Mouse (Mus musculus): ENCODE data around the gene Wdr27. TPM values are rescaled to one million over a fixed set of nuclear protein-coding genes. Genes with fewer than 3 reads are reported as not detected.
"Not testable (repeated sequence)": the region's sequence is repeated elsewhere in the genome, so short reads cannot be mapped to it uniquely, and the experiment has no call there.

Gene Wdr27
- polyA plus RNA-seq, 1 experiment: 3.9 TPM

DNA sequence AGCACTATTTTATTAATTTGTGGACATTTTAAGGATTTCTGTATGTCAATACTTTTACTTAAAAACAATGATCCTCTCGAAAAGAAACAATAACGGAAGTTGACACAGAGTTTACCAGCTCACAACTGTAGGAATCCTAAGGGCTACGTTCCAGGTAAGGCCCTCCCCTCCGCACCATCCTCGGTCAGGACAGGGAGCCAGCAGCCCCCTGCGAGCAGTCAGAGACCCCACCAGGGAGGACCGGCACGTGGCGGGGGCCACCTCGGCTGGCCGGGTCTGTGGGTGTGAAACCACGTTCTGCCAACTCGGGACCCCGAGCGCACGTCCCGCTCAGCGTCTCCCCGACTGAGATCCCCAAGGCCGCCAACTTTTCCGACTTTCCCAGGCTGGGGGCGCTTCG is 17.6 kb upstream of the Wdr27 start:
- WGBS: under 1% methylated on average over 23 of the region's 23 CpGs
- peak overlapping the region; percentile 88 for H3K27ac ChIP-seq (ENCODE audit: control insufficient read depth, insufficient read depth, low read depth, low read length, poor library complexity)
- H3K4me3 ChIP-seq (replicated peaks; ENCODE audit: control insufficient read depth, low read depth, low read length): peak overlapping the region; percentile 98
- TF ChIP-seq CTCF (IDR thresholded peaks at IDR 0.05; ENCODE audit: control insufficient read depth, insufficient read depth, low read length) (no peak), POLR2A (IDR thresholded peaks at IDR 0.05; ENCODE audit: borderline replicate concordance, control insufficient read depth, low read depth, low read length) (no peak)
- no peaks in the 10 kb centered on the region; the same call in 1 of the 2 replicates for H3K4me1 ChIP-seq (ENCODE audit: control insufficient read depth, insufficient read depth, low read length)

DNA sequence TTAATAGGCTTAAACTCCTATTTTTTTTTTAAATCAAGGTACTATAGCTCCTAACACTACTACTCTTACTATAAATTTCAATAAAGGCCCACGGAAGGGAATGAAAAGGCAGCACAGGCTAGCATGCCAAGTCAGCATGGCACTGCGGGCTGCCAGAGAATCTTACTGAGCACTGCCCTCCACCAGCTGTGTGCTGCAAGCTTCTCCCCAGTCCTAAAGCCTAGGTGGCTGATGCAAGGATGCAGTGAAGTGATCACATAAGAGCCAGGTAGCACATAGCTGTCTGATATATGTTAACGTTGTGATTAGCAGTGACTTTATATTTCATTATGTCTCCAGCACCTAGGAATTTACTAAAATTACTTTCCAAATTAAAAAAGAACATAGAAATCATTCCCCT is 17.0 kb upstream of the Wdr27 start:
- Histone ChIP-seq H3K4me3 (replicated peaks; ENCODE audit: control insufficient read depth, low read depth, low read length) (peak overlapping the region; percentile 98), H3K4me1 (ENCODE audit: control insufficient read depth, insufficient read depth, low read length) (no peaks in the 10 kb centered on the region; the same call in 1 of the 2 replicates), H3K27ac (ENCODE audit: control insufficient read depth, insufficient read depth, low read depth, low read length, poor library complexity) (no peak overlapping the region)
- 19% methylated on average over 3 of the region's 3 CpGs for WGBS
- TF ChIP-seq CTCF (IDR thresholded peaks at IDR 0.05; ENCODE audit: control insufficient read depth, insufficient read depth, low read length): no peak
- TF ChIP-seq POLR2A (IDR thresholded peaks at IDR 0.05; ENCODE audit: borderline replicate concordance, control insufficient read depth, low read depth, low read length): no peak

DNA sequence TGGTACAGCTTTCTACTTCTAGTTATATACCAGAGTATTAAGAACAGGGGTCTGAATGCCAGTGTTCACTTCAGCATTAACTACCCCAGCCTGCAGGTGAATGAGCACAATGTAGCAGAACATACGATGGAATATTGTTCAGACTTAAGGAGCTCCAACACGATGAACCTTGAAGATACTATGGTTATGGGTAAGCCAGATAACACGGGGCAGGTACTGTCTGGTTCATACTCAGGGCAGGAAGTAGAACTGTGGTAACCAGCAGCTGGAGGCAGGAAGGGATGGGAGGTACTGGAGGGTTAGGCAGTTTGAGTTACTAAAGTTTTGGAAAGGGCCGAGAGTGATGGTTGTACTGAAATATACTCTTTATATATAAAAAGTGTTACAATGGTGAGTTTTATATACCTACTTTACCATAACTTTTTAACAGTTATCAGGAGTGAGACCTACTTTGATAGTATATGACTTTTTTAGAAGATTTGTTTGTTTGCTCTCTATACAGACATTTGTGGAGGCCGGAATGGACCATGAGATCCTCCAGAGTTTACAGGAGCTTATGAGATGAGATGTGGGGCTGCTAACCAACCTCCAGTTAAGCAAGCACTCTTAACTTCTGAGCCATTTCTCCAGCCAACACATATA is 15.8 kb upstream of the Wdr27 start:
- H3K27ac ChIP-seq (ENCODE audit: control insufficient read depth, insufficient read depth, low read depth, low read length, poor library complexity): no peak overlapping the region
- TF ChIP-seq CTCF (IDR thresholded peaks at IDR 0.05; ENCODE audit: control insufficient read depth, insufficient read depth, low read length) (no peak), POLR2A (IDR thresholded peaks at IDR 0.05; ENCODE audit: borderline replicate concordance, control insufficient read depth, low read depth, low read length) (no peak)
- WGBS: 49% methylated on average over 5 of the region's 5 CpGs
- no peak overlapping the region for H3K4me3 ChIP-seq (replicated peaks; ENCODE audit: control insufficient read depth, low read depth, low read length)
- no peaks in the 10 kb centered on the region; the same call in 1 of the 2 replicates for H3K4me1 ChIP-seq (ENCODE audit: control insufficient read depth, insufficient read depth, low read length)

- H3K4me3 ChIP-seq (replicated peaks; ENCODE audit: control insufficient read depth, low read depth, low read length): no peak overlapping the region
- TF ChIP-seq CTCF (IDR thresholded peaks at IDR 0.05; ENCODE audit: control insufficient read depth, insufficient read depth, low read length): no peak
- TF ChIP-seq POLR2A (IDR thresholded peaks at IDR 0.05; ENCODE audit: borderline replicate concordance, control insufficient read depth, low read depth, low read length): no peak
- 78% methylated on average over 8 of the region's 8 CpGs for WGBS
- H3K27ac ChIP-seq (ENCODE audit: control insufficient read depth, insufficient read depth, low read depth, low read length, poor library complexity): no peak overlapping the region
- H3K4me1 ChIP-seq (ENCODE audit: control insufficient read depth, insufficient read depth, low read length): no peaks in the 10 kb centered on the region
Observed at GRCm38 (mm10) chr17:14953452-14953851, 10.5 kb upstream of the Wdr27 start.

GRCm38 (mm10) chr17:14949161-14949827 is 6.3 kb upstream of the Wdr27 start:
- Histone ChIP-seq H3K4me1 (ENCODE audit: control insufficient read depth, insufficient read depth, low read length) (no peaks in the 10 kb centered on the region; the same call in 1 of the 2 replicates), H3K27ac (ENCODE audit: control insufficient read depth, insufficient read depth, low read depth, low read length, poor library complexity) (no peak overlapping the region), H3K4me3 (replicated peaks; ENCODE audit: control insufficient read depth, low read depth, low read length) (no peak overlapping the region)
- no peak for TF ChIP-seq POLR2A (IDR thresholded peaks at IDR 0.05; ENCODE audit: borderline replicate concordance, control insufficient read depth, low read depth, low read length)
- TF ChIP-seq CTCF (IDR thresholded peaks at IDR 0.05; ENCODE audit: control insufficient read depth, insufficient read depth, low read length): no peak
- 88% methylated on average over 7 of the region's 7 CpGs for WGBS

DNA sequence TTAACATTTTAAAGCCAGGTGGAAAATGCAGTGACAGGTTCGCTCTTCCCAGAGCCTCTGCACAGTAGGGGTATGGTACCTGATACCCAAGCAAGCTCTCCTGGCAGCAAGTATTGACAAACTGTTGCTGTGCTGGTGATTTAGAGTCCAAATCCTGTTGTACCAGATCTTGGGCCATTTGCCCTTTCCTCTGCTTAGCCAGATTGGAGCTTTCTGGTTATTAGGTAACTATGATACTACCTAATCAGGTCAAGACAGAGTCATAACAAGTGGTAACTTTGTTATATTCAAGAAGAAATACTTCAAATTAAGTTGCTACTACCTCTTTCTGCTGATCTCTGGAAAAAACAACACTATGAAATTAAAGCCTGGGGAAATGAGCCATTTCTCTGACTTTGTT is 1.6 kb upstream of the Wdr27 start:
- Histone ChIP-seq H3K27ac (ENCODE audit: control insufficient read depth, insufficient read depth, low read depth, low read length, poor library complexity) (no peak overlapping the region), H3K4me1 (ENCODE audit: control insufficient read depth, insufficient read depth, low read length) (no peaks in the 10 kb centered on the region; the same call in 1 of the 2 replicates), H3K4me3 (replicated peaks; ENCODE audit: control insufficient read depth, low read depth, low read length) (no peak overlapping the region)
- 94% methylated on average over 1 of the region's 1 CpGs for WGBS
- no peak for TF ChIP-seq CTCF (IDR thresholded peaks at IDR 0.05; ENCODE audit: control insufficient read depth, insufficient read depth, low read length)

GRCm38 (mm10) chr17:14943729-14944059 is 736 bp upstream of the Wdr27 start:
- Histone ChIP-seq H3K27ac (ENCODE audit: control insufficient read depth, insufficient read depth, low read depth, low read length, poor library complexity) (peak overlapping the region; percentile 69; the same call in 1 of the 2 replicates), H3K4me3 (replicated peaks; ENCODE audit: control insufficient read depth, low read depth, low read length) (peak overlapping the region; percentile 92), H3K4me1 (ENCODE audit: control insufficient read depth, insufficient read depth, low read length) (no peaks in the 10 kb centered on the region; the same call in 1 of the 2 replicates)
- WGBS: 14% methylated on average over 16 of the region's 16 CpGs
- TF ChIP-seq CTCF (IDR thresholded peaks at IDR 0.05; ENCODE audit: control insufficient read depth, insufficient read depth, low read length): no peak
- no peak for TF ChIP-seq POLR2A (IDR thresholded peaks at IDR 0.05; ENCODE audit: borderline replicate concordance, control insufficient read depth, low read depth, low read length)

- not testable (repeated sequence) for H3K4me3 ChIP-seq (replicated peaks; ENCODE audit: control insufficient read depth, low read depth, low read length); H3K4me1 ChIP-seq (ENCODE audit: control insufficient read depth, insufficient read depth, low read length); H3K27ac ChIP-seq (ENCODE audit: control insufficient read depth, insufficient read depth, low read depth, low read length, poor library complexity)
- 70% methylated on average over 6 of the region's 6 CpGs for WGBS
Observed at GRCm38 (mm10) chr17:14942181-14942580, 777 bp downstream of the Wdr27 start.
